Mouse (Mus musculus) gastrocnemius, postnatal 25 days (tissue): ENCODE measurements at regions not wholly inside any gene's neighbourhood (a gene's known extent, or its start where the extent isn't known, plus 50 kb on each side); places are given as distances from the start of the nearest gene placed in this dataset.

Experiments used
- DNase-seq: peaks from one replicate; pipeline ENCODE4 v3.0.0; 2022

- DNase-seq: no peak
These were observed 51.2 kb upstream of the Pitx1 start for GRCm38 (mm10) chr13:55887099-55887736.
